Mouse (Mus musculus) heart, embryonic 13.5 days (tissue): ENCODE data around the gene 4930562C15Rik. TPM values are rescaled to one million over a fixed set of nuclear protein-coding genes. Genes with fewer than 3 reads are reported as not detected.
A peak's percentile ranks its signal among the peaks of the same experiment; 100 is the strongest.

Experiments
- ATAC-seq: fragments of 200-750 bp; cut with Nextera tagmentation; 2 replicates; pipeline ENCODE4 v1.8.0; 2017; ENCODE audit warnings: moderate TSS enrichment; ENCODE audit not compliant: insufficient number of reproducible peaks, low FRiP score, low TSS enrichment; ENCODE audit errors: extremely low read depth
- H3K27ac ChIP-seq: fragments of 300-500 bp; sonication (generic); replicated peaks from 2 replicates; pipeline ENCODE4 v1.5.1; 2015; ENCODE audit warnings: moderate library complexity, mild to moderate bottlenecking, inconsistent platforms
- H3K27me3 ChIP-seq: fragments of 300-500 bp; sonication (generic); replicated peaks from 2 replicates; pipeline ENCODE4 v1.6.1; 2015; ENCODE audit warnings: mild to moderate bottlenecking, inconsistent platforms
- H3K36me3 ChIP-seq: fragments of 300-500 bp; sonication (generic); 2 replicates; pipeline ENCODE4 v1.6.1; 2015; ENCODE audit warnings: mild to moderate bottlenecking, inconsistent platforms
- H3K4me1 ChIP-seq: fragments of 300-500 bp; sonication (generic); 2 replicates; pipeline ENCODE4 v1.6.1; 2015; ENCODE audit warnings: inconsistent platforms
- H3K4me2 ChIP-seq: fragments of 300-500 bp; sonication (generic); 2 replicates; pipeline ENCODE4 v1.6.1; 2015; ENCODE audit warnings: inconsistent platforms, mild to moderate bottlenecking, moderate library complexity
- H3K4me3 ChIP-seq: fragments of 300-500 bp; sonication (generic); 2 replicates; pipeline ENCODE4 v1.5.1; 2015; ENCODE audit warnings: moderate library complexity, mild to moderate bottlenecking, inconsistent platforms
- H3K9ac ChIP-seq: fragments of 300-500 bp; sonication (generic); 2 replicates; pipeline ENCODE4 v1.6.1; 2015; ENCODE audit warnings: inconsistent platforms, mild to moderate bottlenecking, moderate library complexity
- H3K9me3 ChIP-seq: fragments of 300-500 bp; sonication (generic); 2 replicates; pipeline ENCODE4 v1.6.1; 2016; ENCODE audit warnings: inconsistent platforms
- WGBS: fragments of 180-500 bp; shearing (Covaris S2); methylation state at CpG from one replicate; pipeline ENCODE4 v1.1.7; 2015; ENCODE audit warnings: mixed read lengths; 5-methylcytosine and 5-hydroxymethylcytosine counted together
- polyA plus RNA-seq: library from polyadenylated mRNA; unstranded; fragments of >200 nt; fragmentation: Nextera tagmentation; extraction: Ambion mirVana; gene quantifications from 2 replicates; pipeline ENCODE4 v1.2.1, GENCODE M21; 2015

Gene 4930562C15Rik
- polyA plus RNA-seq, 1 experiment from 2014 or later = 0.32 TPM

DNA sequence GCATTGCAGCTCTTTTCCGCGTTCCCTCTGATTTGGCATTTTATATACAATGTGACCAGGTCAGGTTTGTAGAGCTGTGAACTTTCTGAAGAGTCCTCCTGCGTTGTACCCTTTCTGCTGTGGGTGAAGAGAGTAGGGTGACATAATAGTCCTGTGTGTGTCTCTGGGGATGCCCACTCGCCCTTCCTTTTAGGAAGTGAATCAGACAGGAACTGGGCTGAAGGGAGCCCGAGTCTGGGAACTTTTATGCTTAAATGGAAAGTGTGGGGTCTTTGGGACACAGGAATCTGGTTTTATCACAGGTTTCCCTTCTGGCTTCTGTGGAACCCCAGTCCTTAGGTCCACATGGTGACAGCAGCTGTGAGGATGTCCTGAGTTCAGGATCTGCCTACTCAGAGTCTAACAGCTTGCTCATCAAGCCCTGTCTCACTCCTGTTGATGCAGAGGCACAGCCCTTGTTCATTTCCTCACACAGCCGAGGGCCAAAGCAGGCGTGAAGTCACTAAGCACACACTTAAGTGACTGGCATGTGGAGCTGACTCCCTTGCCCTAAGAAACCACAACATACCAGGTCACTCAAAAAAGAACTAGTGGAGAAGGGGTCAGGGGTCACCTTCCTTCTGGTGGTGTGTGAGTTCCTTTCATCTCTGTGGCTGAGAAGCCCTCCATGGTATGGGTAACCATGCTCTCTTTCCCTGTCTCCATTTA, 59.1 kb downstream of the 4930562C15Rik start:
- H3K27ac ChIP-seq = peak overlapping the region; percentile 52
- no peak for ATAC-seq
- no peaks in the 10 kb centered on the region for H3K9me3 ChIP-seq
- peaks cover 73% of the 10 kb centered on the region for H3K4me1 ChIP-seq
- H3K4me2 ChIP-seq = no peak overlapping the region
- no peak overlapping the region for H3K4me3 ChIP-seq
- no peaks in the 10 kb centered on the region for H3K27me3 ChIP-seq
- H3K36me3 ChIP-seq = peaks cover 10% of the 10 kb centered on the region
- 66% methylated on average over 7 of the region's 7 CpGs for WGBS
- H3K9ac ChIP-seq = peak overlapping the region; percentile 13; the same call in 1 of the 2 replicates

DNA sequence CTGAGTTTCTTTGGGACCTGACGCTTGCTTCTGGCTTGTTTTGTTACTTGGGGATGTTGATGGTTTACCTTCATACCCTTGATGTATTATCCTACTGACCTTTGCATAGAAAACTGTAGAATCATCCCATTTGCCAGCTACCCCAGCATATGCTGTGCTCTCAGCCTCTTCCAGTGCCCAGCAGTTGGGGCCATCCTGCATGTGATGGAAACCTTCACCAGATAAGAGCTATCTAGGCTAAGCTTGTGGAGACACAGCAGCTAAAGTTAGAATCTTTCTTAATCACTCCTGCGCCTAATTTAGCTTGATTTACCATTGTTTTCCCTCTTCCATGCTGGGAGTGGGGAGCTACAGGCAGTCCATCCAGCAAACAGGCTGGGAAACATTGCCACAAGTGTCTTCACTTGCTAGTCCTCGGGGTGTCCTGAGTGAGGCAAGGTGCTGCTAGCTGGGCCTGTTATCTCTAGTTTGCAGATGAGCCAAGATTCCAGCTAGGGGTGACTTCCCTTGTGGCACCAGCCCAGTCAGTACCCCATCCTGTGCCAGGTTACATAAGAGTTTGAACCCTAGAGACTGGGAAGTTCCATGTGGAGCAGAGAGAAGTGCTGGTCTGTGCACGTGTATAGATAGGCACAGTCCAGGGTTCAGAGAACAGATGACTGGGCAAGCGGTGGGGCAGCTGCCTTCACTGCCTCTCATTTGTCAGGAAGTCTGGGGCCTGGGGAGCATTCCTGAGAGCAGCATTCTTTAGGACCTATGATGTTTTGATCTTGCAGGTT, 61.2 kb downstream of the 4930562C15Rik start:
- peak overlapping the region; percentile 83 for H3K27ac ChIP-seq
- no peak; the same call in 1 of the 2 replicates for ATAC-seq
- no peak overlapping the region for H3K4me3 ChIP-seq
- WGBS = 24% methylated on average over 5 of the region's 5 CpGs
- H3K4me1 ChIP-seq = peaks cover 66% of the 10 kb centered on the region
- peak overlapping the region; percentile 28 for H3K4me2 ChIP-seq
- H3K27me3 ChIP-seq = no peaks in the 10 kb centered on the region
- peaks cover 9% of the 10 kb centered on the region for H3K36me3 ChIP-seq
- peak overlapping the region; percentile 58 for H3K9ac ChIP-seq
- H3K9me3 ChIP-seq = no peaks in the 10 kb centered on the region

DNA sequence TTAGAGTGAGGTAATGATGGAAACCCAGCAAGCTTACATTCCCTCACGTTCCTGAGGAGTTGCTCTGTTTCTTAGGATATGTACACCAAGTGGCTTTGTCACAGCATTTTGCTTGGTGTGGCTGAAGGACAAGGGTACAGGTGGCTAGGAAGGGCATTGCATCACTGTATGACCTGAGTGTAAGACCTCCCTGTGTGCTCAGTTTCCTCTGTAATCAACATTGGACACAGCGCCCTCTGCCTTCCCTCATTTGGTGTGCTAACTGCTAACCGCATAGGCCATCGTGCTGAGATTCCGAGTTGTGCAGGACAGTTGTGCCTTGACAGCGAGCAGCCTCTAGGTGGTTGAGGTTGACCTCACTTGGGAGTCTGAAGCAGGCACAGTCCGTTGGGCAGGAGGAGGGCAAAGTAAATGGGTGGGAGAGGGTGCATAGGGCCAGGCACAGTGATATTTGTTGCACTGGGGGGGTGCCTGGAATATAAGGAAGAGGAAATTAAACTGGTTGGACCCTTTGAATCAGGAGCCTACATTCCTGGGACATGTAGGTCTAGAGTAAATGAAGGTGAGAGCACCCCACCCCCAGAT, 62.0 kb downstream of the 4930562C15Rik start:
- no peak overlapping the region for H3K4me3 ChIP-seq
- H3K9me3 ChIP-seq = no peaks in the 10 kb centered on the region
- peaks cover 8% of the 10 kb centered on the region; the same call in 1 of the 2 replicates for H3K36me3 ChIP-seq
- 54% methylated on average over 7 of the region's 7 CpGs for WGBS
- ATAC-seq = no peak
- H3K4me1 ChIP-seq = peaks cover 65% of the 10 kb centered on the region
- no peak overlapping the region for H3K4me2 ChIP-seq
- peak overlapping the region; percentile 83 for H3K27ac ChIP-seq
- no peaks in the 10 kb centered on the region for H3K27me3 ChIP-seq
- H3K9ac ChIP-seq = peak overlapping the region; percentile 45; the same call in 1 of the 2 replicates

DNA sequence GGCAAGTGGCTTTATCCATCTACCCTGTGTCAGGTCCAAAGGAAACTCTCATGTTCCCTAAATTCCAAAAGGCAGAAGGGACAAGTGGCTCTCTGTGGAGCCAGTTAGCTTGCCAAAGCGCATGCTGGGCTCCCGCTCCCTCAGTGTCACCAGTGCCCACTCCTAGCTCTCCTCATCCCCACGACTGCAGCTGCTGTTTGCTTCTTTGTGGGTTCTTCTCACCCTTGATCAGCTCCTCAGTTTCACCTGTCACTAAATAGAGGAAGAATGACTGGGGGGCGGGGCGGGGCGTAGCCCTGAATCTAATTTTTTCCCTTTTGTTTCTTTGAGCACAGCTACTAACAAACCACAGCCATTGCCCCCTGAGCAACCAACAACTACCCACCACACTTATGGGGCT, 63.7 kb downstream of the 4930562C15Rik start:
- peaks cover 8% of the 10 kb centered on the region; the same call in 1 of the 2 replicates for H3K36me3 ChIP-seq
- H3K4me3 ChIP-seq = no peak overlapping the region
- no peak for ATAC-seq
- H3K9ac ChIP-seq = no peak overlapping the region
- 88% methylated on average over 6 of the region's 6 CpGs for WGBS
- no peak overlapping the region for H3K27ac ChIP-seq
- no peaks in the 10 kb centered on the region for H3K9me3 ChIP-seq
- no peak overlapping the region for H3K4me2 ChIP-seq
- H3K27me3 ChIP-seq = no peaks in the 10 kb centered on the region
- peaks cover 72% of the 10 kb centered on the region for H3K4me1 ChIP-seq

DNA sequence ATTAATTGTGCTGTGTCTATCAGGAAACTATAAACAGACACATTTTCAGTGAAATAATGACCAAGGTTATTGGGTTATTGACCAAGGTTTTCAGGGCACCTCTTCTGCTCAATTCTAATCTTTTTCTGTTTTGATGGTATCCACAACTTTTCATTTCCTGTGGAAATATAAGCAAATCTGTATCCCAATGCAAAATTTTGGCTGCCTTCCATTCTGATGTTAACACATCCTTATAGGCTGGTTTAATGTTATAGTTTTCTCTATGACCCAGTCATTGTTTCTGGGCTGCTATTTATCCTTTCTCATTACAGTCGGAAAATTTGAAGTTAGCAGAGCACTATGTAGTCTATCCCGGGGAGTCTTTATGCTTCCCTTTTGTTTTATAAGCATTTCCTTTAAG, 64.5 kb downstream of the 4930562C15Rik start:
- WGBS = 64% methylated on average over 2 of the region's 2 CpGs
- Histone ChIP-seq H3K9ac (no peak overlapping the region), H3K9me3 (no peaks in the 10 kb centered on the region), H3K36me3 (peaks cover 8% of the 10 kb centered on the region; the same call in 1 of the 2 replicates), H3K27me3 (no peaks in the 10 kb centered on the region), H3K27ac (peak overlapping the region; percentile 2; the same call in 1 of the 2 replicates), H3K4me2 (no peak overlapping the region), H3K4me3 (no peak overlapping the region), H3K4me1 (peaks cover 66% of the 10 kb centered on the region)
- ATAC-seq = no peak

DNA sequence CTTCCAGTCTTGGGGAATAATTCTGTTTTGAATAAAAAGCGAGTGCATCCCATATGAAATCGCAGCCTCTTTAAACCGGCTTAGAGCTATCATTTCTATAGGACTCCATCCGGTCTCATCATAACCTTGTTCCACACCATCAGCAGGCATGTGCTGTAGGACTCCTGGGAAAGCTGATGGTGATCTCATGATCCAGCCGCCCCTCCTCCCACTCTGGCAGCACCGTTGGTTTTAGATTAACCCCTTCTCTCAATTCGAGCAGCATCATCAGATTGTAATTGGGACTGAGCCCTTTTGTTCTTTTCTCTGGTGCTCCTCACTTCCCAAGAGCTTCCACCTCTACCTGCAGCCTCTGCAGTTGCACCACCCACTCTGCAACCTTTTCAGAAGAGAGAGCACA, 66.0 kb downstream of the 4930562C15Rik start:
- ATAC-seq = no peak
- Histone ChIP-seq H3K4me3 (no peak overlapping the region), H3K4me2 (no peak overlapping the region), H3K4me1 (peaks cover 62% of the 10 kb centered on the region), H3K27ac (no peak overlapping the region), H3K36me3 (peaks cover 8% of the 10 kb centered on the region; the same call in 1 of the 2 replicates), H3K27me3 (no peaks in the 10 kb centered on the region), H3K9me3 (no peaks in the 10 kb centered on the region), H3K9ac (no peak overlapping the region)
- 57% methylated on average over 7 of the region's 7 CpGs for WGBS

DNA sequence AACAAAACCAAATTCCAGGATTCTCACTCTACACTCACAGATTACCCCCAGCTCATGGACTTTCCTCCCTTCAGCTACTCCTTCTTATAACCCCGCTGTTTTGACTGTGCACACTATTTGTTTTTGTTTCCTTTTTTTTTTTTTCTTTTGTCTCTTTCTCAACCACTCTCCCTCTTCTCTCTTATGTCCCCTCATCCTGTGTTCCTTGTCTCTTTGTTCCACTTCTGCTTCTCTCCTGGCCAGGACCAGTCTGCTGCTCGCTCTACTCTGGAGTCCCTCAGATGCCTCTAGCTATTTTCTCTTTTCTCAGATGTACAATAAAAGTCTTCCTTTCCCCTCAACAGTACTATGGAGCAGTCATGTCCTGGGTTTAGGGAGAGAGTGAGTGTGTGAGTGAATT, 67.2 kb downstream of the 4930562C15Rik start:
- 74% methylated on average over 2 of the region's 2 CpGs for WGBS
- Histone ChIP-seq H3K9me3 (no peaks in the 10 kb centered on the region), H3K9ac (0 out of 2 replicates have a peak overlapping the region, but pooled peaks have one; percentile 17), H3K4me3 (no peak overlapping the region), H3K27ac (0 out of 2 replicates have a peak overlapping the region, but pooled peaks have one; percentile 13), H3K27me3 (no peaks in the 10 kb centered on the region), H3K4me2 (no peak overlapping the region), H3K36me3 (peaks cover 12% of the 10 kb centered on the region), H3K4me1 (peaks cover 50% of the 10 kb centered on the region)
- ATAC-seq = no peak

DNA sequence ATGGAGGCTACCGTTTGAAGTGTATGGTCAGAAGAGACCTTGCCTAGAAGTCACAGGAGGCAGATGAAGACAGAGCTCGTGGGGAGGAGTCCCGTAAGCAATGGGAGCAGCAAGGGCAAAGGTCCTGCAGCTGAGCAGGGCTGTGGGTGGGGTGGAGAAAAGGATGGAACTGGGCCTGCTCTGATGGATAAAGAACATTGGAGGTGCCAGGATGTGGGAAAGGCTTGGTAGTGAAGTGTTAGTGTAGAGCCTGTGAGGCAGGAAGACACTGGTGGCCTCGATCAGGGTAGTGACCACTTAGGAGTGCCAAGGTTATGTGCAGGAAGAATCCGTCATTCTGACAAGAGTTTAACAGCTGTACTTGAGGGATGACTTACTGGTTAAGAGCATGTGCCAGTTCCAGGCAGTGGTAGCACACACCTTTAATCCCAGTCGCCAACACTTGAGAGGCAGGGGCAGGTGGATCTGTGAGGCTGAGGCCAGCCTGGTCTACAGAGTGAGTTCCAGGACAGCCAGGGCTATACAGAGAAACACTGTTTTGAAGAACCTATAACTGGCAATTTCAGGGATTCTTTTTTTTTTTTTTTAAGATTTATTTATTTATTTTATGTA, 68.4 kb downstream of the 4930562C15Rik start:
- WGBS = 71% methylated on average over 6 of the region's 6 CpGs
- ATAC-seq = no peak
- Histone ChIP-seq H3K27ac (no peak overlapping the region), H3K4me3 (no peak overlapping the region), H3K9ac (no peak overlapping the region), H3K4me1 (peaks cover 45% of the 10 kb centered on the region), H3K4me2 (no peak overlapping the region), H3K36me3 (peaks cover 24% of the 10 kb centered on the region), H3K27me3 (no peaks in the 10 kb centered on the region), H3K9me3 (no peaks in the 10 kb centered on the region)

DNA sequence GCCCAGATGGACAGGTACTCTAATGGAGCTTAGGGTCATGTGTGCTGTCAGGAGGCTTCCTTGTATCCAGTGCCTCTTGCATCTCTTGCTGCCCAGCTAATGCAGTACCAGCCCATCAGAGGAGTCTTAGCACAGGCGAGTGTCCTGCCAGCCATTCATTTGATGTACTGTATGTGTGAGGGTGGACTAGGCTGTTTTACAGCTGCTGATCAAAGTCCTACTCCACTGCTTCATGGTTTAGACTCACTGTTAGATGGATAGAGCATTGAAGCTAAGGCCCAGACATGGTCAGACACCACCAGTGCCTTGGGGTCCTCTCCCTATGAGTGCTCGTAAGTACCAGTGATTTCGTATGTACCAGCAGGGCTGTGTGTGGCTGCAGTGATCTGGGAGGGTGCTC, 69.7 kb downstream of the 4930562C15Rik start:
- WGBS = 79% methylated on average over 3 of the region's 3 CpGs
- peaks cover 37% of the 10 kb centered on the region for H3K36me3 ChIP-seq
- H3K4me2 ChIP-seq = no peak overlapping the region
- no peak overlapping the region for H3K27ac ChIP-seq
- no peaks in the 10 kb centered on the region for H3K27me3 ChIP-seq
- no peaks in the 10 kb centered on the region for H3K9me3 ChIP-seq
- no peak overlapping the region for H3K9ac ChIP-seq
- peaks cover 39% of the 10 kb centered on the region for H3K4me1 ChIP-seq
- ATAC-seq = no peak
- no peak overlapping the region for H3K4me3 ChIP-seq

DNA sequence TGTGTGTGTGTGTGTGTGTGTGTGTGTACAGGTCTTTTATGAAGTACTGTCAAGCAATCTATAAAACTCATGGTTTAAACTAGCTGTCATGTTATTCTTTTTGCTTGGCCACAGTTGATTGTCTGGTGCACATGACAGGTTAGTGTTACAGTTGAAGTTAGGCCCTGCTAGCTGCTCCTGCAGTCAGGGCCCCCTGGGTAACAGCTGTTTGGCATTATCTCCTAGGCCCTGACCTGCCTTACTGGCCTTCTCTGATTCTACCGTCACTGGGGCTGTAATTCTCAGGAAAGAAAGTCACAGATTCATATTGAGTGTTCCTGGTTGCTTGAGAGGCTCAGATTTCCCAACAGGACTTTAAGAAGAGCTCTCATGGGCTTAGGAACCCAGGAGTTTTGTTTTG, 70.4 kb downstream of the 4930562C15Rik start:
- no peak overlapping the region for H3K9ac ChIP-seq
- no peak overlapping the region for H3K4me2 ChIP-seq
- WGBS = 38% methylated on average over 1 of the region's 1 CpGs
- no peak overlapping the region for H3K27ac ChIP-seq
- no peak overlapping the region for H3K4me3 ChIP-seq
- H3K4me1 ChIP-seq = peaks cover 35% of the 10 kb centered on the region
- ATAC-seq = no peak
- no peaks in the 10 kb centered on the region for H3K27me3 ChIP-seq
- peaks cover 44% of the 10 kb centered on the region for H3K36me3 ChIP-seq
- H3K9me3 ChIP-seq = no peaks in the 10 kb centered on the region

DNA sequence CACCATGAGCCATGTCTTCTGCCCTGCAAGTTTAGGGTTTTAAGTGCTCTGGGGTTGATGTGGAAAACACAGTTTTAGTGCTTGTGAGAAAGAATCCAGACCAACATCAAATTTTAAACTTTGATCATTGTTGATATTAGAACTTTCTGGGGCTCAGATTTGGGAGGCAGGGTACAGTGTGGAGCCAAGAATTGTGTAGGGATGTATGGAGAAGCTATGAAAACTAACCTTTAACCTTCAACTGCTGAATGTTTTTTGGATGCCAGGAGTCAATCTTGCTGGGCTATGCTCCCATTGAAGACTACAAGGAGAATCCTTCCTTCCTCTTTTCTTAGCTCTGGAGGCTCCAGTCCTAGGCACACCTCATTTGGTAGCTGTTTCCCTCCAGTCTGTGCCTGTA, 71.3 kb downstream of the 4930562C15Rik start:
- no peak for ATAC-seq
- H3K27ac ChIP-seq = no peak overlapping the region
- H3K36me3 ChIP-seq = peaks cover 45% of the 10 kb centered on the region
- no peak overlapping the region for H3K4me3 ChIP-seq
- H3K27me3 ChIP-seq = no peaks in the 10 kb centered on the region
- no peak overlapping the region for H3K4me2 ChIP-seq
- H3K9me3 ChIP-seq = no peaks in the 10 kb centered on the region
- peaks cover 27% of the 10 kb centered on the region for H3K4me1 ChIP-seq
- no peak overlapping the region for H3K9ac ChIP-seq
